Mouse (Mus musculus) G1E (cell line): ENCODE data around the gene Dpf3. TPM values are rescaled to one million over a fixed set of nuclear protein-coding genes. Genes with fewer than 3 reads are reported as not detected.

Source experiments
- ATAC-seq: 2 replicates; pipeline ENCODE4 v1.8.0; 2016; ENCODE audit warnings: mild to moderate bottlenecking; ENCODE audit not compliant: insufficient number of reproducible peaks, poor library complexity, low FRiP score, severe bottlenecking; ENCODE audit errors: extremely low read depth
- DNase-seq: peaks from one replicate; pipeline ENCODE4 v3.0.0; 2012; ENCODE audit warnings: low spot score
- H3K27me3 ChIP-seq: 2 replicates; pipeline ENCODE4 v1.6.1; 2012; ENCODE audit warnings: mild to moderate bottlenecking, low read length, inconsistent platforms; ENCODE audit not compliant: insufficient read depth
- H3K36me3 ChIP-seq: replicated peaks from 2 replicates; pipeline ENCODE3; 2012; ENCODE audit warnings: mild to moderate bottlenecking, inconsistent platforms
- H3K4me1 ChIP-seq: 2 replicates; pipeline ENCODE4 v1.6.1; 2012; ENCODE audit warnings: low read depth, low read length, inconsistent platforms, mixed read lengths; ENCODE audit not compliant: insufficient read depth
- H3K4me3 ChIP-seq: 2 replicates; pipeline ENCODE4 v1.5.1; 2012; ENCODE audit warnings: low read depth, mild to moderate bottlenecking, inconsistent platforms, low read length, moderate library complexity, mixed read lengths
- H3K9me3 ChIP-seq: replicated peaks from 2 replicates; pipeline ENCODE4 v1.6.1; 2012; ENCODE audit warnings: inconsistent platforms
- CTCF ChIP-seq: IDR thresholded peaks from 2 replicates; pipeline ENCODE4 v1.5.1; 2012; ENCODE audit warnings: low read depth, low read length, inconsistent platforms, mixed read lengths
- GATA1 ChIP-seq: IDR thresholded peaks from 2 replicates; pipeline ENCODE4 v1.6.1; 2012; ENCODE audit warnings: borderline replicate concordance, low read length, inconsistent platforms, mixed read lengths
- GATA2 ChIP-seq: IDR thresholded peaks from 2 replicates; pipeline ENCODE4 v1.6.1; 2012; ENCODE audit warnings: low read depth, low read length, inconsistent platforms, borderline replicate concordance
- POLR2AphosphoS5 ChIP-seq: IDR thresholded peaks from 2 replicates; pipeline ENCODE4 v1.6.1; 2012; ENCODE audit warnings: low read depth, low read length, inconsistent platforms; ENCODE audit not compliant: insufficient replicate concordance
- TAL1 ChIP-seq: conservative IDR thresholded peaks from 2 replicates; pipeline ENCODE4 v1.6.1; 2012; ENCODE audit warnings: low read depth, low read length, inconsistent platforms, mixed read lengths
- polyA plus RNA-seq: library from polyadenylated mRNA; stranded (reverse); fragments of >175 nt; gene quantifications from 2 replicates; pipeline ENCODE4 v1.2.3, GENCODE M21; 2012
- total RNA-seq, 2 experiments: library from RNA; stranded (forward) in 1 of 2; stranded (reverse) in 1 of 2; fragments of 200-1000 nt in 1 of 2; fragments of >200 nt in 1 of 2; fragmentation: Nextera tagmentation in 1 of 2; gene quantifications; 2 replicates each; pipeline ENCODE4 v1.2.3; 2014 to 2017

Dpf3 gene
- total and polyA plus RNA-seq, 3 experiments = 8.1 to 19.7 (median 12.8) TPM

- no peak for TF ChIP-seq GATA2
- TF ChIP-seq POLR2AphosphoS5 = no peak
- TF ChIP-seq GATA1 = no peak
- TF ChIP-seq CTCF = no peak
- TF ChIP-seq TAL1 = no peak
- H3K4me1 ChIP-seq = peaks cover 89% of the 10 kb centered on the region
- peaks cover 3% of the 10 kb centered on the region; the same call in 1 of the 2 replicates for H3K27me3 ChIP-seq
- H3K36me3 ChIP-seq = peaks cover 25% of the 10 kb centered on the region
- ATAC-seq (peak; percentile 92), DNase-seq (peak; percentile 99)
- no peaks in the 10 kb centered on the region for H3K9me3 ChIP-seq
- peak within 1 kb of the TSS; percentile 82 for H3K4me3 ChIP-seq
Observed at GRCm38 (mm10) chr12:83520311-83520890, 32.9 kb upstream of the Dpf3 start, which contains the start of gene Dcaf4. Dcaf4 (plus strand) TSS chr12:83520466.

DNA sequence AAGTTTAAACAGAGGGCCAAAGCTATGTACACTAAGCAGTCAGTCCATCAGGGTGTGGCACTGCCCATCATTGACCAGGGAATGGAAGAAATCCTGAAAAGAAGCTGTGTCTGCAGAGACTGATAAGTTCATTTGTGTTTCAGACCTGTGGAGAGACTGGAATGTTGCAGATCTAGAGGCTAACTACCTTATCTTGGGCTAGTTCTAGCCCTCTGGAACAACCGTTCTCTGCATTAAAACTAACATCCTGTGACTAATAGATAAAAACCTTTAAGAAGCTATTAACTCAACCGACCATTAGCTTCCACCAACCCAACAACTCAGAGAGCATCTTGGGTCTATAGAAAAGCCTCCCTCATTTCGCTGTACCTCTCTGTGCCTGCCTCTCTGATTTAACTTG, 30.1 kb upstream of the Dpf3 start:
- TF ChIP-seq GATA1 (no peak), TAL1 (peak; percentile 55), POLR2AphosphoS5 (no peak), GATA2 (no peak), CTCF (no peak)
- peak; percentile 15; the same call in 1 of the 2 replicates for ATAC-seq
- peaks cover 77% of the 10 kb centered on the region for H3K4me1 ChIP-seq
- peaks cover 3% of the 10 kb centered on the region for H3K36me3 ChIP-seq
- peaks cover 17% of the 10 kb centered on the region for H3K27me3 ChIP-seq
- no peaks in the 10 kb centered on the region for H3K9me3 ChIP-seq
- H3K4me3 ChIP-seq = peak overlapping the region; percentile 10; the same call in 1 of the 2 replicates
- DNase-seq = no peak

DNA sequence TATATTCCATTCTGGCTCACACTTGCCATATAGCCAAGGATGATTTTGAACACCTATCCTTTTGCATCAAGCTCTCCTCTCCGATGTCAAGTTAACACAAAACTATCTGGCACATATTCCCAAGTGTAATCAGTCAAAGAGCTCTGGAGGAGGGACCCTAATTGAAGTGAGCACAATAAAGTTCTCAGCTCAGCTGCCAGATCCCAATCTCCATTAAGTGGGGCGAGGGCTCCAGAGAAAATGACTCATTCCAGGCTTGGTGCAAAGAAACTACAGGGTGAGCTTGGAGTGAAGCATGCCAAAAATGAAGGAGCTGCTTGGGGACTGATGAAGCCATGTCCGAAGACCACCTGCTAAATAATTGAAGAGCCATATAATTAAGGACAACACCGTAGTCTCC, 26.7 kb upstream of the Dpf3 start:
- peaks cover 25% of the 10 kb centered on the region for H3K27me3 ChIP-seq
- no peak for DNase-seq
- H3K4me1 ChIP-seq = peaks cover 64% of the 10 kb centered on the region
- no peak for ATAC-seq
- TF ChIP-seq GATA1 (no peak), POLR2AphosphoS5 (no peak), GATA2 (no peak), CTCF (no peak), TAL1 (no peak)
- no peaks in the 10 kb centered on the region for H3K9me3 ChIP-seq
- H3K36me3 ChIP-seq = no peaks in the 10 kb centered on the region
- no peak overlapping the region for H3K4me3 ChIP-seq

- H3K4me1 ChIP-seq = peaks cover 55% of the 10 kb centered on the region
Observed at GRCm38 (mm10) chr12:83513185-83513584, 25.7 kb upstream of the Dpf3 start.

DNA sequence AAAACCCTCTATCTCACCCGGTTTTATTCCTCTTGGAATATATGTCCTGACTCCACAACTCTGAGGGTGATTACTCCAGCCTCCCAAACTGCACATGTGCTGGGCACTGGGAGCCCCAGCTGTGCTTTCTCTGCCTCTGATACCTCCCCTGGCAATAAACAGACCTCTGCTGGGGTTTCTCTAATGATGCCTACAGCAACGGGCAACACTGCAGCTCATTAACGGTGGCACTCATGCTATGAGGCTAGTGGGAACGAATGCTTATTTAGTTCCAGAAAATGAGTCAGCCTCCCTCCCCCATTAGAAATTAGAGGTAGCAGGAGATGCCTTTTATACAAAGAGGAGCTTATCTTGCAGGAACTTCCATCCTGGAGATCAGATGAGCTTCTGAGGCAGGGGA, 25.3 kb upstream of the Dpf3 start:
- DNase-seq = no peak
- Histone ChIP-seq H3K4me1 (peaks cover 51% of the 10 kb centered on the region), H3K9me3 (no peaks in the 10 kb centered on the region), H3K27me3 (peaks cover 25% of the 10 kb centered on the region), H3K36me3 (no peaks in the 10 kb centered on the region), H3K4me3 (no peak overlapping the region)
- TF ChIP-seq POLR2AphosphoS5 = no peak
- no peak for TF ChIP-seq TAL1
- TF ChIP-seq GATA1 = no peak
- no peak for ATAC-seq

More at GRCm38 (mm10) chr12:83513185-83513584, 25.7 kb upstream of the Dpf3 start:
- ATAC-seq (no peak), DNase-seq (no peak)
- no peak overlapping the region for H3K4me3 ChIP-seq
- no peaks in the 10 kb centered on the region for H3K36me3 ChIP-seq
- no peak for TF ChIP-seq TAL1
- TF ChIP-seq GATA2 = no peak
- no peak for TF ChIP-seq POLR2AphosphoS5
- TF ChIP-seq CTCF = no peak
- no peak for TF ChIP-seq GATA1
- H3K9me3 ChIP-seq = no peaks in the 10 kb centered on the region
- peaks cover 25% of the 10 kb centered on the region for H3K27me3 ChIP-seq

GRCm38 (mm10) chr12:83510586-83510985, 23.1 kb upstream of the Dpf3 start:
- ATAC-seq = no peak
- Histone ChIP-seq H3K9me3 (no peaks in the 10 kb centered on the region), H3K4me3 (no peak overlapping the region), H3K36me3 (no peaks in the 10 kb centered on the region), H3K4me1 (peaks cover 34% of the 10 kb centered on the region), H3K27me3 (peaks cover 29% of the 10 kb centered on the region)
- no peak for DNase-seq
- no peak for TF ChIP-seq POLR2AphosphoS5
- TF ChIP-seq GATA1 = no peak
- no peak for TF ChIP-seq GATA2
- TF ChIP-seq TAL1 = no peak
- no peak for TF ChIP-seq CTCF
